Mouse (Mus musculus) neural tube, embryonic 14.5 days (tissue): Measurements from ENCODE around the gene Scamp1. TPM values are rescaled to one million over a fixed set of nuclear protein-coding genes. Genes with fewer than 3 reads are reported as not detected.

ENCODE experiments used
- ATAC-seq: fragments of 200-750 bp; cut with Nextera tagmentation; 2 replicates; pipeline ENCODE4 v1.8.0; 2017; ENCODE audit warnings: low read depth, mild to moderate bottlenecking, moderate TSS enrichment, moderate library complexity
- H3K27ac ChIP-seq: fragments of 300-500 bp; sonication (generic); 2 replicates; pipeline ENCODE4 v1.5.1; 2014; ENCODE audit warnings: low read depth, mild to moderate bottlenecking, control low read depth, low read length, moderate library complexity, mixed read lengths
- H3K27me3 ChIP-seq: fragments of 300-500 bp; sonication (generic); 2 replicates; pipeline ENCODE4 v1.6.1; 2014; ENCODE audit warnings: low read length; ENCODE audit not compliant: control insufficient read depth, insufficient read depth
- H3K36me3 ChIP-seq: fragments of 300-500 bp; sonication (generic); 2 replicates; pipeline ENCODE4 v1.6.1; 2014; ENCODE audit warnings: low read length, mixed read lengths; ENCODE audit not compliant: control insufficient read depth, insufficient read depth
- H3K4me1 ChIP-seq: fragments of 300-500 bp; sonication (generic); 2 replicates; pipeline ENCODE4 v1.6.1; 2014; ENCODE audit warnings: low read length; ENCODE audit not compliant: control insufficient read depth, insufficient read depth
- H3K4me2 ChIP-seq: fragments of 300-500 bp; sonication (generic); 2 replicates; pipeline ENCODE4 v1.6.1; 2014; ENCODE audit warnings: mild to moderate bottlenecking, low read depth, low read length, control low read depth
- H3K4me3 ChIP-seq: fragments of 300-500 bp; sonication (generic); 2 replicates; pipeline ENCODE4 v1.5.1; 2014; ENCODE audit warnings: low read depth, low read length, control low read depth, mixed read lengths
- H3K9ac ChIP-seq: fragments of 300-500 bp; sonication (generic); replicated peaks from 2 replicates; pipeline ENCODE4 v1.6.1; 2014; ENCODE audit warnings: low read depth, mild to moderate bottlenecking, control low read depth, low read length, mixed read lengths
- H3K9me3 ChIP-seq: fragments of 300-500 bp; sonication (generic); 2 replicates; pipeline ENCODE4 v1.6.1; 2016; ENCODE audit warnings: low read length; ENCODE audit not compliant: control insufficient read depth
- WGBS: fragments of 180-500 bp; shearing (Covaris S2); extraction: QIAGEN DNeasy Blood & Tissue Kit; methylation state at CpG from one replicate; pipeline ENCODE4 v1.1.7; 2014; 5-methylcytosine and 5-hydroxymethylcytosine counted together
- polyA plus RNA-seq: library from polyadenylated mRNA; unstranded; fragments of >200 nt; fragmentation: Nextera tagmentation; extraction: Ambion mirVana; gene quantifications from 2 replicates; pipeline ENCODE4 v1.2.1, GENCODE M21; 2014

Scamp1 gene
- polyA plus RNA-seq, 1 experiment from 2014 or later: 181 TPM

DNA sequence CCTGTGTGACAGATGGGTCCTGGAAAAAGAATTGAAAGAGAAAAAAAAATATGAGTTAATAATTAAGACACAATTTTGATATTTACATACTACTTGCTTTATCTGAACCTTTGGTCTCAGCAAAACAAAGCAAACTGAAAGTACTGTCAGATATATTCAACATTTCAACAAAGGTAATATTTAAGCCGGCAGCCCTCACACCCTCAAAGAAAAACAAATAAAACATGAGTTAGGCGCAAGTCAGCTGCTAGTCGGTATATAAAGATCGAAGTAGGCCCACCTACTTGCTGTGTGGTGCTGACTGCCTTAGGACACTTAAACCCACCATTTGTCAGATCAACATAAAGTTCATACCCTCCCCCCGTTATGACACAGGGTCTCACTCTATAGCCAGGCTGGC lies 32.6 kb downstream of the Scamp1 start:
- no peak for ATAC-seq
- Histone ChIP-seq H3K9ac (no peak overlapping the region), H3K4me1 (no peaks in the 10 kb centered on the region), H3K27me3 (no peaks in the 10 kb centered on the region), H3K36me3 (no peaks in the 10 kb centered on the region), H3K9me3 (no peaks in the 10 kb centered on the region), H3K27ac (no peak overlapping the region), H3K4me2 (no peak overlapping the region), H3K4me3 (no peak overlapping the region)
- WGBS: 85% methylated on average over 5 of the region's 5 CpGs

- Histone ChIP-seq H3K4me3 (no peak overlapping the region), H3K27me3 (no peaks in the 10 kb centered on the region), H3K4me1 (no peaks in the 10 kb centered on the region), H3K9me3 (no peaks in the 10 kb centered on the region), H3K9ac (no peak overlapping the region), H3K36me3 (no peaks in the 10 kb centered on the region), H3K4me2 (no peak overlapping the region), H3K27ac (no peak overlapping the region)
- ATAC-seq: no peak
- WGBS: 93% methylated on average over 5 of the region's 8 CpGs
Measured at GRCm38 (mm10) chr13:94250761-94251160, 34.9 kb downstream of the Scamp1 start.

- ATAC-seq: no peak
- H3K27me3 ChIP-seq: no peaks in the 10 kb centered on the region
- H3K9me3 ChIP-seq: no peaks in the 10 kb centered on the region
- no peak overlapping the region for H3K4me3 ChIP-seq
- no peaks in the 10 kb centered on the region for H3K4me1 ChIP-seq
- H3K9ac ChIP-seq: no peak overlapping the region
- no peak overlapping the region for H3K27ac ChIP-seq
- no peaks in the 10 kb centered on the region for H3K36me3 ChIP-seq
- no peak overlapping the region for H3K4me2 ChIP-seq
- WGBS: 94% methylated on average over 6 of the region's 6 CpGs
Measured at GRCm38 (mm10) chr13:94250188-94250587, 35.5 kb downstream of the Scamp1 start.

GRCm38 (mm10) chr13:94242897-94243296 lies 42.8 kb downstream of the Scamp1 start:
- 58% methylated on average over 2 of the region's 2 CpGs for WGBS
- Histone ChIP-seq H3K9ac (no peak overlapping the region), H3K4me3 (no peak overlapping the region), H3K9me3 (no peaks in the 10 kb centered on the region), H3K27me3 (no peaks in the 10 kb centered on the region), H3K4me1 (no peaks in the 10 kb centered on the region), H3K36me3 (no peaks in the 10 kb centered on the region), H3K4me2 (no peak overlapping the region), H3K27ac (no peak overlapping the region)
- no peak for ATAC-seq

DNA sequence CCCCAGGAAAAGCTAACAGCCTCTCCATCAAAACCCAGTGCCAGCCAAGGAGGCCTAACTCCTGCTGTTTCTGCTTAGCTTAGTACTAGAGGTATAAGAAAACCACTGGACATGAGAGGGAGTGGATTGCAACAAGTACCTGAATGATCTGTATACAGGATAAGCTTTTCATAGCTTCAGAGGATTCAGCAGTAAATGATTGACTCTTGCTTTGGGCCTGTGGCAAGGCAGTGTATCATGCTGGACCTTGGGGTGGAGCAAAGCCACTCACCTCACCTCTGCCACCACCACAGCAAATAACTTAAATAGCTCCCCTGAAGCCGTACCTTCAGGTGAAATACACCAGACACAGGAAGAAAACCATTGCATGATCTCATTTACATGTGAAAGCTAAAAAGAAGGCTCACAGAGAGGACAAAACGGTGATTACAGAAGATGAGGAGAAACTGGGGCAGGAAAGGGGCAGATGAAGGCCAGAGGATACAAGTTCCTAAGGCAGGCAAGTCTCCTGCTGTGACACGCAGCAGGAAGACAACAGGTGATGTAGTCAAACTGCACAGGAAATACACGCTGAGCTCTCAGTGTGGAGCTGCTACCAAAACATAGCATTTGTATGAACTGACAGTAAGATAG lies 43.6 kb downstream of the Scamp1 start:
- 49% methylated on average over 4 of the region's 4 CpGs for WGBS
- Histone ChIP-seq H3K4me3 (no peak overlapping the region), H3K9ac (no peak overlapping the region), H3K4me2 (no peak overlapping the region), H3K4me1 (no peaks in the 10 kb centered on the region), H3K36me3 (no peaks in the 10 kb centered on the region), H3K27me3 (no peaks in the 10 kb centered on the region), H3K9me3 (no peaks in the 10 kb centered on the region), H3K27ac (no peak overlapping the region; the same call in 1 of the 2 replicates)
- ATAC-seq: no peak

GRCm38 (mm10) chr13:94240873-94241272 lies 44.8 kb downstream of the Scamp1 start:
- Histone ChIP-seq H3K9me3 (no peaks in the 10 kb centered on the region), H3K4me1 (no peaks in the 10 kb centered on the region), H3K4me3 (no peak overlapping the region), H3K27ac (no peak overlapping the region), H3K36me3 (no peaks in the 10 kb centered on the region), H3K4me2 (no peak overlapping the region), H3K9ac (no peak overlapping the region), H3K27me3 (no peaks in the 10 kb centered on the region)
- no peak for ATAC-seq
- WGBS: 19% methylated on average over 5 of the region's 5 CpGs

GRCm38 (mm10) chr13:94240111-94240510 lies 45.5 kb downstream of the Scamp1 start:
- WGBS: 85% methylated on average over 6 of the region's 6 CpGs

DNA sequence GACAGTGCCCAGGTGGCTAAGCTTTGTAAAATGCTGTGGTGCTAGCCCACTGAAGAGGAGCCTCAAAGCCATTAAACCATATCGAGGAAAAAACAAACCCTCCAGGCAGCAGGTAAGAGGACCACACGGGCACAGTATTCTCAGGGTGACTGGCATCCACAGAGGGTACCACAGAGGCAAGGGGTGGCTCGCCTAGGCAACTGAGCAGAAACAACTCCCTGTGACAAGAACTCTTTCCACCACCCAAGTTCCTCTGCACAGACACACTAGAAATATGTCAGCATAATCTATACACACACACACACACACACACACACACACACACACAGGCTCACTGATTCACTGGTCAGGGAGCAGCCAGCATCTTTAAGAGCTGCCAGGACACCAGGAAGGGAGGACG lies 46.2 kb downstream of the Scamp1 start:
- no peak overlapping the region for H3K27ac ChIP-seq
- no peaks in the 10 kb centered on the region for H3K27me3 ChIP-seq
- H3K4me1 ChIP-seq: no peaks in the 10 kb centered on the region
- no peaks in the 10 kb centered on the region for H3K36me3 ChIP-seq
- no peak for ATAC-seq
- no peak overlapping the region for H3K4me3 ChIP-seq
- H3K4me2 ChIP-seq: no peak overlapping the region
- 74% methylated on average over 4 of the region's 4 CpGs for WGBS
- no peak overlapping the region for H3K9ac ChIP-seq
- no peaks in the 10 kb centered on the region for H3K9me3 ChIP-seq

More at GRCm38 (mm10) chr13:94240111-94240510, 45.5 kb downstream of the Scamp1 start:
- Histone ChIP-seq H3K9me3 (no peaks in the 10 kb centered on the region), H3K9ac (no peak overlapping the region), H3K4me2 (no peak overlapping the region), H3K4me1 (no peaks in the 10 kb centered on the region), H3K36me3 (no peaks in the 10 kb centered on the region), H3K27me3 (no peaks in the 10 kb centered on the region), H3K27ac (no peak overlapping the region), H3K4me3 (no peak overlapping the region)
- ATAC-seq: no peak

DNA sequence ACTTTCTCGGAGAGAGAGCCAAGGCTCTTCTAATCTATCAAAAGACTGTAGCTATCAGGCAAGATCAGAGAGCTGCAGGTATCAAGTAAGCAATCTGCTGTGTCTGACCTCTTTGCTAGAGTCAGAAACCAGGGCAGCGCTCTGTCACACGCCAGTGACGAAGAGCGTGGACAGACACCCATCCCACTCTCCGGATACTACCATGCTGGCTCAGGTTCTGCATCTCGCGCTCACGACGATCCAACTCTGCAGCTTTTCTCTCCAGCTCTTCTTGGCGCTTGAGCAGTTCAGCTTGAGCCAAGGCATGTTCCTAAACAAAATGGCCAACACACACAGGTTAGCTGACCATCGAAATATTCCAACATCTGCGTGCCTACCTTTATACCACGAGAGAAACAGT lies 53.8 kb downstream of the Scamp1 start:
- no peak for ATAC-seq
- H3K36me3 ChIP-seq: peaks cover 6% of the 10 kb centered on the region
- 95% methylated on average over 14 of the region's 14 CpGs for WGBS
- H3K27ac ChIP-seq: no peak overlapping the region
- no peaks in the 10 kb centered on the region for H3K9me3 ChIP-seq
- H3K27me3 ChIP-seq: no peaks in the 10 kb centered on the region
- no peak overlapping the region for H3K4me2 ChIP-seq
- no peak overlapping the region for H3K9ac ChIP-seq
- H3K4me1 ChIP-seq: no peaks in the 10 kb centered on the region
- H3K4me3 ChIP-seq: no peak overlapping the region
